Mouse (Mus musculus) cortical plate, adult 2 months (tissue): ENCODE data around the gene Ep400. TPM values are rescaled to one million over a fixed set of nuclear protein-coding genes. Genes with fewer than 3 reads are reported as not detected.
"Not testable (repeated sequence)": the region's sequence is repeated elsewhere in the genome, so short reads cannot be mapped to it uniquely, and the experiment has no call there.

Experiments used
- H3K27ac ChIP-seq: fragments of 200-500 bp; 2 replicates; pipeline ENCODE4 v1.5.1; 2012; ENCODE audit warnings: low read length, control low read depth, inconsistent platforms; ENCODE audit not compliant: insufficient read depth
- H3K4me1 ChIP-seq: fragments of 200-500 bp; 2 replicates; pipeline ENCODE4 v1.6.1; 2011; ENCODE audit warnings: low read length; ENCODE audit not compliant: control insufficient read depth, insufficient read depth
- H3K4me3 ChIP-seq: fragments of 200-500 bp; 2 replicates; pipeline ENCODE4 v1.5.1; 2011; ENCODE audit warnings: mild to moderate bottlenecking, low read length, control low read depth; ENCODE audit not compliant: insufficient read depth
- CTCF ChIP-seq: fragments of 200-500 bp; IDR thresholded peaks from 2 replicates; pipeline ENCODE4 v1.5.1; 2011; ENCODE audit warnings: mild to moderate bottlenecking, control low read depth, low read length; ENCODE audit not compliant: insufficient read depth; ENCODE audit errors: extremely low read depth
- POLR2A ChIP-seq: fragments of 200-500 bp; IDR thresholded peaks from 2 replicates; pipeline ENCODE4 v1.6.1; 2011; ENCODE audit warnings: mild to moderate bottlenecking, low read length, control low read depth; ENCODE audit not compliant: insufficient read depth; ENCODE audit errors: extremely low read depth
- polyA plus RNA-seq: library from polyadenylated mRNA; depleted of rRNA; stranded (reverse); fragments of >200 nt; gene quantifications from 2 replicates; pipeline ENCODE4 v1.2.3, GENCODE M21; 2012

Ep400 gene
- polyA plus RNA-seq, 1 experiment = 26.8 TPM

GRCm38 (mm10) chr5:110739496-110740275 lies 30.8 kb downstream of the Ep400 start:
- no peak for TF ChIP-seq POLR2A
- no peak for TF ChIP-seq CTCF
- Histone ChIP-seq H3K4me3 (no peak overlapping the region), H3K4me1 (no peaks in the 10 kb centered on the region), H3K27ac (no peak overlapping the region)

GRCm38 (mm10) chr5:110735606-110736005 lies 34.9 kb downstream of the Ep400 start:
- TF ChIP-seq CTCF (no peak), POLR2A (no peak)
- no peak overlapping the region for H3K4me3 ChIP-seq
- H3K27ac ChIP-seq = no peak overlapping the region
- H3K4me1 ChIP-seq = peaks cover 3% of the 10 kb centered on the region

GRCm38 (mm10) chr5:110733231-110733823 lies 37.2 kb downstream of the Ep400 start:
- no peak for TF ChIP-seq POLR2A
- TF ChIP-seq CTCF = no peak
- no peak overlapping the region for H3K27ac ChIP-seq
- H3K4me1 ChIP-seq = peaks cover 3% of the 10 kb centered on the region
- no peak overlapping the region for H3K4me3 ChIP-seq

GRCm38 (mm10) chr5:110731227-110731626 lies 39.3 kb downstream of the Ep400 start:
- TF ChIP-seq CTCF (no peak), POLR2A (no peak)
- Histone ChIP-seq H3K4me1 (peaks cover 3% of the 10 kb centered on the region), H3K27ac (no peak overlapping the region), H3K4me3 (no peak overlapping the region)

GRCm38 (mm10) chr5:110727850-110728249 lies 42.7 kb downstream of the Ep400 start:
- no peak overlapping the region for H3K27ac ChIP-seq

GRCm38 (mm10) chr5:110723543-110723942 lies 47.0 kb downstream of the Ep400 start:
- H3K27ac ChIP-seq = no peak overlapping the region
- no peak for TF ChIP-seq CTCF
- no peak for TF ChIP-seq POLR2A
- no peak overlapping the region for H3K4me3 ChIP-seq
- H3K4me1 ChIP-seq = no peaks in the 10 kb centered on the region

More at GRCm38 (mm10) chr5:110727850-110728249, 42.7 kb downstream of the Ep400 start:
- TF ChIP-seq CTCF (no peak), POLR2A (no peak)
- Histone ChIP-seq H3K4me1 (peaks cover 3% of the 10 kb centered on the region), H3K4me3 (no peak overlapping the region)

GRCm38 (mm10) chr5:110721463-110721862 lies 49.1 kb downstream of the Ep400 start:
- not testable (repeated sequence) for H3K4me1 ChIP-seq

GRCm38 (mm10) chr5:110711455-110711854 lies 59.1 kb downstream of the Ep400 start:
- H3K4me1 ChIP-seq = no peaks in the 10 kb centered on the region
- TF ChIP-seq CTCF = no peak
- H3K4me3 ChIP-seq = no peak overlapping the region
- no peak overlapping the region for H3K27ac ChIP-seq

More at GRCm38 (mm10) chr5:110721463-110721862, 49.1 kb downstream of the Ep400 start:
- not testable (repeated sequence) for H3K4me3 ChIP-seq, H3K27ac ChIP-seq

- H3K4me3 ChIP-seq = no peak overlapping the region
- H3K4me1 ChIP-seq = no peaks in the 10 kb centered on the region
- no peak overlapping the region for H3K27ac ChIP-seq
- TF ChIP-seq CTCF (no peak), POLR2A (no peak)
These were observed 61.3 kb downstream of the Ep400 start for GRCm38 (mm10) chr5:110709256-110709655.

GRCm38 (mm10) chr5:110704004-110704403 lies 66.5 kb downstream of the Ep400 start:
- TF ChIP-seq CTCF (no peak), POLR2A (no peak)
- Histone ChIP-seq H3K27ac (no peak overlapping the region), H3K4me1 (no peaks in the 10 kb centered on the region), H3K4me3 (no peak overlapping the region)

- TF ChIP-seq POLR2A (no peak), CTCF (no peak)
- H3K27ac ChIP-seq = no peak overlapping the region
These were observed 71.9 kb downstream of the Ep400 start for GRCm38 (mm10) chr5:110698617-110699016.

More at GRCm38 (mm10) chr5:110698617-110699016, 71.9 kb downstream of the Ep400 start:
- Histone ChIP-seq H3K4me3 (no peak overlapping the region), H3K4me1 (no peaks in the 10 kb centered on the region)
